Mouse (Mus musculus) ovary, adult 18-20 months (tissue): ENCODE measurements around the gene Gsta2.
"Not testable (repeated sequence)": the region's sequence is repeated elsewhere in the genome, so short reads cannot be mapped to it uniquely, and the experiment has no call there.

ENCODE experiments used
- DNase-seq: peaks from one replicate; pipeline ENCODE4 v3.0.0; 2022; ENCODE audit warnings: low spot score, mixed read lengths

Gene Gsta2

GRCm38 (mm10) chr9:78365850-78366544, 10.4 kb upstream of the Gsta2 start:
- DNase-seq: no peak

GRCm38 (mm10) chr9:78364701-78365100, 9.1 kb upstream of the Gsta2 start:
- DNase-seq: no peak

- no peak for DNase-seq
These were observed 7.8 kb upstream of the Gsta2 start for GRCm38 (mm10) chr9:78363374-78363773.

GRCm38 (mm10) chr9:78360484-78360872, 4.9 kb upstream of the Gsta2 start:
- DNase-seq: no peak

GRCm38 (mm10) chr9:78359750-78360483, 4.3 kb upstream of the Gsta2 start:
- DNase-seq: no peak

- no peak for DNase-seq
These were observed 2.5 kb upstream of the Gsta2 start for GRCm38 (mm10) chr9:78358053-78358452.

GRCm38 (mm10) chr9:78354665-78355578, 666 bp downstream of the Gsta2 start:
- no peak for DNase-seq

GRCm38 (mm10) chr9:78351504-78352220, 3.9 kb downstream of the Gsta2 start:
- no peak for DNase-seq

GRCm38 (mm10) chr9:78350007-78350406, 5.6 kb downstream of the Gsta2 start:
- peak; percentile 34 for DNase-seq

- not testable (repeated sequence) for DNase-seq
These were observed 6.4 kb downstream of the Gsta2 start for GRCm38 (mm10) chr9:78349141-78349540.

- peak; percentile 26 for DNase-seq
These were observed 7.2 kb downstream of the Gsta2 start for GRCm38 (mm10) chr9:78348206-78349004.

GRCm38 (mm10) chr9:78347004-78347403, 8.6 kb downstream of the Gsta2 start:
- no peak for DNase-seq

GRCm38 (mm10) chr9:78345235-78345634, 10.4 kb downstream of the Gsta2 start:
- DNase-seq: not testable (repeated sequence)

- not testable (repeated sequence) for DNase-seq
These were observed 12.5 kb downstream of the Gsta2 start for GRCm38 (mm10) chr9:78343055-78343454.

- DNase-seq: not testable (repeated sequence)
These were observed 13.1 kb downstream of the Gsta2 start for GRCm38 (mm10) chr9:78342494-78342893.

GRCm38 (mm10) chr9:78340324-78340723, 15.3 kb downstream of the Gsta2 start:
- not testable (repeated sequence) for DNase-seq

GRCm38 (mm10) chr9:78337050-78337449, 18.5 kb downstream of the Gsta2 start:
- not testable (repeated sequence) for DNase-seq

- DNase-seq: not testable (repeated sequence)
These were observed 28.3 kb downstream of the Gsta2 start, which contains the start of gene Omt2b for GRCm38 (mm10) chr9:78327289-78327688. TSS of gene Omt2b (plus strand) at chr9:78327589.

- DNase-seq: no peak
These were observed 36.1 kb downstream of the Gsta2 start for GRCm38 (mm10) chr9:78319499-78319898.

GRCm38 (mm10) chr9:78314696-78315095, 40.9 kb downstream of the Gsta2 start, which contains the start of gene Omt2a:
TSS of gene Omt2a (minus strand) at chr9:78314796.
- DNase-seq: no peak

- DNase-seq: not testable (repeated sequence)
These were observed 47.5 kb downstream of the Gsta2 start for GRCm38 (mm10) chr9:78308122-78308521.
